Mouse (Mus musculus): ENCODE results near the gene Nme4. TPM values are rescaled to one million over a fixed set of nuclear protein-coding genes. Genes with fewer than 3 reads are reported as not detected.
A peak's percentile ranks its signal among the peaks of the same experiment; 100 is the strongest.

The Nme4 gene
- polyA plus RNA-seq, 1 experiment from 2014 or later = 103 TPM

DNA sequence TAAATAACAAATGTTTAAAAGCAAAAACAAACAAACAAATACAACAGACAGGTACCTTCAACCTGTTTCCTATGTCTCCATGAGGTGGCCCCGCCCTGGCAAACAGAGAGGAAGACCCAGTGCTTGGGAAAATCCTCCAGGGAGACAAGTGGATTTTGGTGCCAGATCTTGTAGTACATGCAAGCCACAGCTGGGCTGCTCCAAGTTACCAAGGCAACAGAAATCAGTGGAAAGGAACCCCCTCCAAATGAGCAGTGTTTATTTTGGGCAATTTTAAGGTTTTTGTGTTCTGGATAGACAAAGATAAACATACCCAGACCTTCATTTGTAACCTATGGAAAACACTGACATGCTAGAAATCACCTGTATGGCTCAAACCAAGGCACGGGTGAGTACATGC lies 16.6 kb downstream of the Nme4 start:
- 79% methylated on average over 2 of the region's 2 CpGs for WGBS
- H3K27me3 ChIP-seq = no peaks in the 10 kb centered on the region
- H3K4me2 ChIP-seq = no peak overlapping the region
- peaks cover 15% of the 10 kb centered on the region for H3K36me3 ChIP-seq
- peaks cover 7% of the 10 kb centered on the region; the same call in 1 of the 2 replicates for H3K4me1 ChIP-seq
- no peaks in the 10 kb centered on the region for H3K9me3 ChIP-seq (replicated peaks)
- H3K27ac ChIP-seq = no peak overlapping the region
- H3K4me3 ChIP-seq (replicated peaks) = no peak overlapping the region
- no peak for ATAC-seq (replicated peaks; ENCODE audit: low FRiP score)
- no peak overlapping the region for H3K9ac ChIP-seq

DNA sequence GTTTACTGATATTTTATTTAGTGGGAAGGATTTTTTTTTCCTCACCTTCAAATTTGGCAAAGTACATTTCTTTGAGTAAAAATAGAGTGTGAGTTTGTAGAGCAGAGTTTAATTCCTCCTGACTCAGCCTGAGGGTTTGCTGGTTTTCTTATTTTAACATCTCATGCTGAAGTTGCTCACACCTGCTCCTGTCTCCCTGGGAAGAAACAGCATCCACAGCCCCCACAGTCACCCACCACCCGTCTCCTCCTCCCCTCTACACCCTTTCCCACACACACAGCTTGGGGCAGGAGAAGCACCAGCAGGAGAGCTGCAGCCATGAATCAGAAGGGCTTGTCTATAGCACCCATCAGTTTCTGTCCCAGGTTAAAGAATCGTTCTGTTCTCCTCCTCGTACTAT lies 20.2 kb downstream of the Nme4 start:
- no peaks in the 10 kb centered on the region for H3K9me3 ChIP-seq (replicated peaks)
- no peak for ATAC-seq (replicated peaks; ENCODE audit: low FRiP score)
- 68% methylated on average over 3 of the region's 3 CpGs for WGBS
- H3K4me1 ChIP-seq = peaks cover under 1% of the 10 kb centered on the region; the same call in 1 of the 2 replicates
- H3K9ac ChIP-seq = no peak overlapping the region
- no peak overlapping the region for H3K4me3 ChIP-seq (replicated peaks)
- peaks cover 11% of the 10 kb centered on the region; the same call in 1 of the 2 replicates for H3K27me3 ChIP-seq
- no peak overlapping the region for H3K4me2 ChIP-seq
- no peak overlapping the region for H3K27ac ChIP-seq
- H3K36me3 ChIP-seq = no peaks in the 10 kb centered on the region

DNA sequence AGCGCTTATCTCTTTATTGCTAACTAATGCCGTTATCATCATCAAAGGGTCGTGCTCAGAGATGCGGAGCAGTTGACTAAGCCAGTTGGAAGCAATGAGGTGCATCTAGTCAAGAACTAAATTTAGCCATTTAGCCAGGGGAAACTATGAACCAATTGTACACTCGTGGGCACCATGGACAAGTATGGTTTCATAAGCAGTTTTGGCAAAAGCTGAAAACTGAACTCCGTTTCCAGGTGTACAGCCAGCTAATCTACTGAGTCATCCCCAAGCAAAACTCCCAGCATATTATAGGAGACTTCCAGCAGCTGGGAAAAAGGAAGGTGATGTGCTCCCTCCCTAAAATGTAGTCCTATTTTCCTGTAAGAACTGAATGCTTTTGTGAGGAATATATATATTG lies 25.3 kb downstream of the Nme4 start:
- H3K4me1 ChIP-seq = peaks cover 42% of the 10 kb centered on the region
- 0 out of 2 replicates have a peak overlapping the region, but pooled peaks have one; percentile 72 for H3K9ac ChIP-seq
- peak overlapping the region; percentile 96 for H3K4me2 ChIP-seq
- no peak for ATAC-seq (replicated peaks; ENCODE audit: low FRiP score)
- H3K9me3 ChIP-seq (replicated peaks) = no peaks in the 10 kb centered on the region
- peak overlapping the region; percentile 84 for H3K4me3 ChIP-seq (replicated peaks)
- WGBS = 26% methylated on average over 6 of the region's 6 CpGs
- peaks cover 11% of the 10 kb centered on the region; the same call in 1 of the 2 replicates for H3K27me3 ChIP-seq
- no peak overlapping the region for H3K27ac ChIP-seq
- peaks cover 3% of the 10 kb centered on the region; the same call in 1 of the 2 replicates for H3K36me3 ChIP-seq

DNA sequence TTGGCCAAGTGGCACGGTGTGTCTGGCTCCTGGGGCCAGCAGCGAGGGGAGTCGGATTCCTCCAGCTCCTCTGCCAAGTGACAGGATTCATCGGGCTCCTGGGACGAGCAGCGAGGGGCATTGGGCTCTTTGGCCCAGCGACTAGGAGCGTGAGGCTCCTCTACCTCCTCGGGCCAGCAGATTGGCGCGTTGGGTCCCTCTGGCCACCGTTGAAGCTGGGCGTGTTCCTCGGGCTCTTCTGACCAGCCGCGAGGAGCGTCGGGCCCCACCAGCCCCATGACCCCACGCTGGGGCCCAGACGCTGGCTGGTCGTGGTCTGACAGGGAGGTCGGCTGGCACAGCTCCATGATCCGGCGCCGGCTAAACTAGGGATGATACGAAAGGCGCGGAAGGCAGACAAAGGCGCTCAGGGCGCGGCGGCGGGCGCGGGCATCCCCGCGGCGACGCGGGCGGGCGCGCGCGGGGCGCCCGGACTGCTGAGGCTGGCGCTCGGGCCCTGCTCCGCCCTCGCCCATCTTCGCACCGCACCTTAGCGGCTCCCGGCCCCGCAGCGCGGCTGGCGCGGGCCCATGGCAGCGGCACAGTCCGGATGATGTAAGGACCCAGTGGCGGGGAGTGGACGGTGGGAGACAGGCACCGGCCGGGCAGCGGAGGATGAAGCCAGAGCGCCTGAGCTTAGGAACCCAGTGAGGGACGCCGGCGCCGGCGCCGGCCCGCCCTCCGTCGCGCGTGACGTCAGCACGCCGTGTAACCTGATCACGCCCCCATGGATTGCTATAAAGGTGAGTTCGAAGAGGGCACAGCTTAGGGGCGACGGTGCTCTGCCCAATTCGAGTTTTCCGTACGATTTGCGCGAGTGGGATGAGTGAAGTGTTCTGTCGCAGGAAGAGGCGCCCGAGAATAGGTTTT lies 26.3 kb downstream of the Nme4 start, which contains the start of gene Rab11fip3:
Gene Rab11fip3 (minus strand): TSS at position 725 of the 909 bp plus-strand sequence.
- peak within 1 kb of the TSS; percentile 72 for H3K9ac ChIP-seq
- no peaks in the 10 kb centered on the region for H3K9me3 ChIP-seq (replicated peaks)
- H3K27me3 ChIP-seq = peaks cover 11% of the 10 kb centered on the region; the same call in 1 of the 2 replicates
- peak; percentile 89 for ATAC-seq (replicated peaks; ENCODE audit: low FRiP score)
- peaks cover 9% of the 10 kb centered on the region; the same call in 1 of the 2 replicates for H3K36me3 ChIP-seq
- H3K27ac ChIP-seq = peak within 1 kb of the TSS; percentile 63
- under 1% methylated on average over 93 of the region's 94 CpGs for WGBS
- peaks cover 46% of the 10 kb centered on the region for H3K4me1 ChIP-seq
- H3K4me3 ChIP-seq (replicated peaks) = peak within 1 kb of the TSS; percentile 84
- peak within 1 kb of the TSS; percentile 96 for H3K4me2 ChIP-seq

DNA sequence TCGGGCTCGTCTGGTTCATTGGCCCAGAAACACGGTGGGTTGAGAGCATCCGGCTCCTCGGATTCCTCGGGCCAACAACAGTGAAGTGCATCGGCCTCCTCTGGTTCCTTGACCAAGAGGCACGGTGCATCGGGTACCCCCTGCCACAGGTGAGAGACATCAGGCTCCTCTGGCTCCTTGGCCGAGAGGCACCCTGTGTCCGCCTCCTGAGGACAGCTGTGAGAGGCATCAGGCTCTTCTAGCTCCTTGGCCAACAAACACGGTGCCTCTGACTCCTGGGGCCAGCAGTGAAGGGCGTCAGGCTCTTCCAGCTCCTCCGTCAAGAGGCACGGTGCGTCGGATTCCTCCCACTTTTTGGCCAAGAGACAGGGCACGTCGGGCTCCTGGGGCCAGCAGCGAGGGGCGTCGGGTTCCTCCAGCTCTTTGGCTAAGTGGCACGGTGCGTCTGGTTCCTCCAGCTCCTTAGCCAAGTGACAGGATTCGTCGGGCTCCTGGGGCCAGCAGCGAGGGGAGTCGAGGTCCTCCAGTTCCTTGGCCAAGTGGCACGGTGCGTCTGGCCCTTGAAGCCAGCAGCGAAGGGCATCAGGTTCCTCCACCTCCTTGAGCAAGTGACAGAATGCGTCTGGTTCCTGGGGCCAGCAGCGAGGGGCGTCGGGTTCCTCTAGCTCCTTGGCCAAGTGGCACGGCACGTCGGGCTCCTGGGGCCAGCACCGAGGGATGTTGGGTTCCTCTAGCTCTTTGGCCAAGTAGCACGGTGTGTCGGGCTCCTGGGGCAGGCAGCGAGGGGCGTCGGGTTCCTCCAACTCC lies 27.2 kb downstream of the Nme4 start:
- Histone ChIP-seq H3K36me3 (peaks cover 9% of the 10 kb centered on the region; the same call in 1 of the 2 replicates), H3K27me3 (peaks cover 11% of the 10 kb centered on the region; the same call in 1 of the 2 replicates), H3K9ac (peak overlapping the region; percentile 72), H3K27ac (peak overlapping the region; percentile 63; the same call in 1 of the 2 replicates), H3K4me2 (peak overlapping the region; percentile 96), H3K4me3 (replicated peaks) (peak overlapping the region; percentile 84), H3K4me1 (peaks cover 46% of the 10 kb centered on the region), H3K9me3 (replicated peaks) (no peaks in the 10 kb centered on the region)
- WGBS = under 1% methylated on average over 44 of the region's 44 CpGs
- ATAC-seq (replicated peaks; ENCODE audit: low FRiP score) = 0 out of 2 replicates have a peak, but pooled peaks have one; percentile 20

DNA sequence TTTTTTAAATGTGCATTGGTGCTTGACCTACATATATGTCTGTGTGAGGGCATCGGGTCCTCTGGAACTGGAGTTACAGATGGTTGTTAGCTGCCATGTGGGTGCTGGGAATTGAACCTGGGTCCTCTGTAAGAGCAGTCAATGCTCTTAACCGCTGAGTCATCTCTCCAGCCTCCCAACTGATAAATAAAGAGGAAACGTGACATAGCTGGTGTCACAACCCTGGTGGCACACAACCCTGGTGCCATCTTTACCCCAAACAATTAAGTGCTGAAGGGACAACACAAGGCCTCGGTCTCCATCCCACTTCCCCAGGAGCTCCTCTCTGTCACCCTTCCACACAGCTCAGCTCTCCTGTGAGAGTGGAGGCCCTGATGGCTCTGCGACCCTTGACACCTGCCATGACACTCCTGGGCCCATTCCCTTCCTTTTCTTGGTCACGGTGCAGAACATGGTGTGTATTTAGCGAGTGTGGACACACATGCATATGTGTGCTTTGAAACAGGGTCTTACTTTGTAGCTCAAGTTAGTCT lies 28.8 kb downstream of the Nme4 start:
- Histone ChIP-seq H3K9me3 (replicated peaks) (no peaks in the 10 kb centered on the region), H3K4me2 (peak overlapping the region; percentile 96), H3K27ac (no peak overlapping the region), H3K4me3 (replicated peaks) (peak overlapping the region; percentile 84), H3K9ac (no peak overlapping the region), H3K36me3 (peaks cover 15% of the 10 kb centered on the region; the same call in 1 of the 2 replicates), H3K4me1 (peaks cover 46% of the 10 kb centered on the region), H3K27me3 (peaks cover 4% of the 10 kb centered on the region; the same call in 1 of the 2 replicates)
- no peak for ATAC-seq (replicated peaks; ENCODE audit: low FRiP score)
- 92% methylated on average over 7 of the region's 7 CpGs for WGBS

DNA sequence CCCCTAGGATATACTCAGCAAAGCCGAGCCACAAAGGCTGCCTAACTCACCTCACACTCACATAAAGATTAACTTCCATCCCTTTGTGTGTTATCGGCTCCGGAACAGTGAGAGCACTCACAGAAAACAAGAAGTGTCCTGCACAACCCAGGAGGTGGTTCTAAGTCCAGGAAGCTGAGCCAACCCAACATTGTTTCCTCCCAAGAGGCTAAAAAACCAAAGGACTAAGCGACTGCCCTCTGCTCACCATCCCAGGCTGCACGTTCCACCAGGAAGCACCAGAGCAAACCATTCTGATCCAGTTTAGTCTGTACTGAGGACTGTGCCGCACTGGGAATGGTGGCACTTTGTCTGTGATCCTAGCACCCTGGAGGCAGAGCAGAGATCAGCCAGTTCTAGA lies 30.5 kb downstream of the Nme4 start:
- H3K36me3 ChIP-seq = peaks cover 15% of the 10 kb centered on the region; the same call in 1 of the 2 replicates
- no peak overlapping the region for H3K9ac ChIP-seq

DNA sequence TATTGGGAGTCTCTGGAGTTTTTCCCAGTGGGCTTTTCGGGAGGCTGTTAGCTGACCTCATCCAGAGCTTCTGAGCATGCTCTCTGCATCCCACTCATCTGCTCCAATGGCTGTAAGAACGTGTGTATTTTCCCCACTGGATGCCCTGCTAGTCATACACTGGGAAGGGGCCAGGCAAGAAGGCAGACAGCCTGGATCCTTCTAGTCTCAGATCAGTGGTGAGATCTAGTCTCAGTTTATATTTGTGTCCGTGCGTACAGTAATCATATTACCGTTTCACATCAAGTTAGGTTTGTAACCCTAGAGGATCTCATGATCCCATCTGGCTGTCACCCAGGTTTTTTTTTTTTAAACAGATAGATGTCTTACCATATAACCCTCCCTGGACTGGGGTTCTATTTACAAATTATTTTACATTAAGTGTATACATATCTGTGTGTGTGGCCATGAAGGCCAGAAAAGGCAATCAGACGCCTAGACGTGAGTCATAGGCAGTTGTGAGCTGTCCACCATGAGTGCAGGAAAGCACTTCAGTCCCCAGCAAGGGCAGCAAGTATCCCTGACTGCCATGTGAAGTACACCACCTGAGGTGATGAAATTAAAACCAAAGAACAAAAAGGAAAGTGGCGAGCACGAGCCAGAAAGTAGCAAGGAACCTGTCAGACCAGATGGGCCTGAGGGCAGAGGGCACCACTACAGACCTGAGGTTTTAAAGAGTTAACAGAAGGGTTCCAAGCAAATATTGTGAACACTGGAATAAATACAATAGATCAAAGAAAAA lies 37.4 kb downstream of the Nme4 start:
- H3K9me3 ChIP-seq (replicated peaks) = no peaks in the 10 kb centered on the region
- peaks cover 44% of the 10 kb centered on the region for H3K4me1 ChIP-seq
- H3K27ac ChIP-seq = no peak overlapping the region
- no peak for ATAC-seq (replicated peaks; ENCODE audit: low FRiP score)
- H3K4me3 ChIP-seq (replicated peaks) = no peak overlapping the region
- no peaks in the 10 kb centered on the region for H3K27me3 ChIP-seq
- H3K9ac ChIP-seq = no peak overlapping the region
- peaks cover 22% of the 10 kb centered on the region for H3K36me3 ChIP-seq
- WGBS = 68% methylated on average over 9 of the region's 9 CpGs
- no peak overlapping the region for H3K4me2 ChIP-seq

More for the DNA sequence above, 30.5 kb downstream of the Nme4 start:
- Histone ChIP-seq H3K4me3 (replicated peaks) (no peak overlapping the region), H3K4me1 (peaks cover 43% of the 10 kb centered on the region), H3K27me3 (no peaks in the 10 kb centered on the region), H3K27ac (0 out of 2 replicates have a peak overlapping the region, but pooled peaks have one; percentile 4), H3K4me2 (no peak overlapping the region), H3K9me3 (replicated peaks) (no peaks in the 10 kb centered on the region)
- no peak for ATAC-seq (replicated peaks; ENCODE audit: low FRiP score)
- WGBS = 69% methylated on average over 6 of the region's 6 CpGs

DNA sequence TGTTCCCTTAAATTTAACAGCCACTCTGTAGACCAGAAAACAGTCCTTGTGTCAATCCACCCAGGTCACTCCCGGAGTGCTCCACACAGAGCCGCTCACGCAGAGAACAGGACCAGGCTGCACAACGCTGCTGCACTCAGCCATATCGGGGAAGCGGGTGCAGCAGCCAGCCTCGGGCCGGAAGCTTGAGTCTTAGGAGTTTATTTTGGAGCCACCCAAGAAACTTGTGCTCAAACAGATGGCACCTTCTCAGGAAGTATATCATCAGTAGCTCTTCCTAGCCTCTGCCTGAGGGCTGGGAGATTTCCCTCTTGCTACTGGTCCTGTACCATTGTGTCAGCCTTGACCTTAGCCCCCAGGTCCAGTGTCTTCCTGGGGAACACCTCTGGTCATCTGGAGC lies 38.1 kb downstream of the Nme4 start:
- Histone ChIP-seq H3K9me3 (replicated peaks) (no peaks in the 10 kb centered on the region), H3K4me2 (no peak overlapping the region), H3K27ac (no peak overlapping the region), H3K4me1 (peaks cover 44% of the 10 kb centered on the region), H3K36me3 (peaks cover 16% of the 10 kb centered on the region), H3K9ac (no peak overlapping the region), H3K4me3 (replicated peaks) (no peak overlapping the region), H3K27me3 (no peaks in the 10 kb centered on the region)
- ATAC-seq (replicated peaks; ENCODE audit: low FRiP score) = no peak
- WGBS = 56% methylated on average over 8 of the region's 8 CpGs

DNA sequence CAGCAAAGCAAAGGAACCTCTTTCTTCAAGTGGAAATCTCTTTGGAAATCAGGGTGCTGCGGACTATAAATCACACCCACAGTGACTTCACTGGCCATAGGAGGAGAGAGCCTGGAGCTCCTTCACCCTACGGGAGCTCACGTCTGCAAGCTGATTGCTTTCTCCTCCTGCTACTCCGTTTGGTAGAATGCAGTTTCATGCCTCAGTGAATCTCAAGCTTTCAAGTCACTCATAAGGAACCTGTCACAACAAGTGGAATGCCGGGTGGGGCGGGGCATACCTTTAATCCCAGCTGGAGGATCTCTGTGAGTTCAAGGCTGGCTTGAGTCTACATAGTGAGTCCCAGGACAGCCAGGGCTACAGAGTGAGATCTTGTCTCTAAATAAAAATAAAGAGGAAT lies 40.2 kb downstream of the Nme4 start:
- peak overlapping the region; percentile 90 for H3K27ac ChIP-seq
- H3K9me3 ChIP-seq (replicated peaks) = no peaks in the 10 kb centered on the region
- H3K4me2 ChIP-seq = 0 out of 2 replicates have a peak overlapping the region, but pooled peaks have one; percentile 10
- WGBS = 27% methylated on average over 6 of the region's 6 CpGs
- peak; percentile 61 for ATAC-seq (replicated peaks; ENCODE audit: low FRiP score)
- H3K36me3 ChIP-seq = peaks cover 15% of the 10 kb centered on the region
- peaks cover 44% of the 10 kb centered on the region for H3K4me1 ChIP-seq
- H3K9ac ChIP-seq = no peak overlapping the region
- H3K4me3 ChIP-seq (replicated peaks) = no peak overlapping the region
- H3K27me3 ChIP-seq = no peaks in the 10 kb centered on the region

Data from kidney, embryonic 15.5 days (tissue).